In genomic region chr1:155109387-155110350, GRCm38 (mm10) we compare ENCODE assay signal across 7 mouse cellular contexts. TPM values are rescaled to one million over a fixed set of nuclear protein-coding genes. Genes with fewer than 3 reads are reported as not detected.
A peak's percentile ranks its signal among the peaks of the same experiment; 100 is the strongest.
DNase-seq lines count a peak whose midpoint lies in the region; ATAC-seq lines count a peak whose summit lies in the region.

No protein-coding gene starts in this region.

- H3K4me1 ChIP-seq in heart, embryonic 14.5 days (ENCODE audit: control insufficient read depth in 2 of 2, insufficient read depth in 2 of 2, low read length in 2 of 2) = peaks cover 31 to 36% of the 10 kb centered on the region in 2 experiments

- 11% methylated on average over 18 of the region's 18 CpGs for WGBS in heart, embryonic 14.5 days

- H3K9ac ChIP-seq in heart, embryonic 14.5 days (ENCODE audit: low read length) = peak overlapping the region; percentile 25; the same call in 1 of the 2 replicates

- H3K27me3 ChIP-seq in heart, embryonic 14.5 days (ENCODE audit: control insufficient read depth, insufficient read depth, low read length) = no peaks in the 10 kb centered on the region

- H3K4me3 ChIP-seq in heart, embryonic 14.5 days (ENCODE audit: control insufficient read depth in 1 of 2, insufficient read depth in 1 of 2, low read depth in 1 of 2, low read length in 2 of 2) = peak overlapping the region in 1 of 2 experiments; percentile 12; a peak in 1 of 4 replicates

- peak overlapping the region; percentile 42 for H3K4me2 ChIP-seq in heart, embryonic 14.5 days (ENCODE audit: low read length)

- H3K27ac ChIP-seq in heart, embryonic 14.5 days (replicated peaks in 1 of 2; ENCODE audit: control insufficient read depth in 1 of 2, insufficient read depth in 1 of 2, low read depth in 2 of 2, low read length in 2 of 2) = peak overlapping the region; percentile 80 to 89

- DNase-seq in 3134 (ENCODE audit: extremely low read depth, insufficient read length, low spot score) (peak; percentile 31), ES-CJ7 (ENCODE audit: low read depth, low spot score) (peak; percentile 19)
- DNase-seq in lung, postnatal 36 days = peak; percentile 38
- DNase-seq in thymus, postnatal 10 days (ENCODE audit: low spot score in 2 of 2) = no peak
- DNase-seq in spleen, adult 18-20 months = no peak

- H3K9me3 ChIP-seq in heart, embryonic 14.5 days (ENCODE audit: control insufficient read depth, low read length) = no peaks in the 10 kb centered on the region

- H3K36me3 ChIP-seq in heart, embryonic 14.5 days (ENCODE audit: control insufficient read depth, insufficient read depth, low read length) = no peaks in the 10 kb centered on the region

- ATAC-seq in heart, embryonic 14.5 days (ENCODE audit: insufficient number of reproducible peaks, insufficient read depth, low FRiP score, low read depth) = no peak
- no peak for ATAC-seq in megakaryocyte progenitor cell, adult 5-6 weeks (replicated peaks; ENCODE audit: poor library complexity)

RNA-seq across cellular contexts. Expression of gene Ier5, which starts 10.2 kb away (rescaled TPM):
- 8.3 and 10.4 TPM in 2 replicates for polyA plus RNA-seq in heart, embryonic 14.5 days (2014; fragmentation: Nextera tagmentation; extraction: Ambion mirVana)
- 6.8 and 12.1 TPM in 2 replicates for total RNA-seq in megakaryocyte progenitor cell, adult 5-6 weeks (2015)
- total RNA-seq in megakaryocyte progenitor cell, adult 5-6 weeks (2017) = 5.1 and 5.7 TPM in 2 replicates

RNA-seq across cellular contexts. Expression of gene Mr1, which starts 36.9 kb away (rescaled TPM):
- polyA plus RNA-seq in heart, embryonic 14.5 days (2014; fragmentation: Nextera tagmentation; extraction: Ambion mirVana) = 7.7 and 8.6 TPM in 2 replicates
- 4.6 and 7.6 TPM in 2 replicates for total RNA-seq in megakaryocyte progenitor cell, adult 5-6 weeks (2015)
- 3.3 and 4.1 TPM in 2 replicates for total RNA-seq in megakaryocyte progenitor cell, adult 5-6 weeks (2017)

RNA-seq across cellular contexts. Expression of gene Stx6, which starts 48.8 kb away (rescaled TPM):
- polyA plus RNA-seq in heart, embryonic 14.5 days (2014; fragmentation: Nextera tagmentation; extraction: Ambion mirVana) = 54.8 and 56.4 TPM in 2 replicates
- 11.2 and 17.6 TPM in 2 replicates for total RNA-seq in megakaryocyte progenitor cell, adult 5-6 weeks (2015)
- total RNA-seq in megakaryocyte progenitor cell, adult 5-6 weeks (2017) = 31.0 and 32.6 TPM in 2 replicates

Comparison
In these comparisons a context has a peak if more than half of its experiments do, and no peak if none do; other contexts are left out.
1. DNase-seq: peak in 3134 (single experiment), ES-CJ7 (single experiment) and lung, postnatal 36 days (single experiment); none in thymus, postnatal 10 days (0 of 2) and spleen, adult 18-20 months (0 of 2).